Mouse (Mus musculus) kidney, adult 2 months (tissue): ENCODE measurements at regions not wholly inside any gene's neighbourhood (a gene's known extent, or its start where the extent isn't known, plus 50 kb on each side); places are given as distances from the start of the nearest gene placed in this dataset.
A peak's percentile ranks its signal among the peaks of the same experiment; 100 is the strongest.

ENCODE experiments used
- DNase-seq: peaks from one replicate; pipeline ENCODE4 v3.0.0; 2021
- H3K27ac ChIP-seq: fragments of 200-500 bp; 2 replicates; pipeline ENCODE4 v1.5.1; 2012; ENCODE audit warnings: low read depth, low read length, control low read depth, inconsistent platforms; ENCODE audit not compliant: insufficient read depth
- H3K27me3 ChIP-seq: fragments of 200-500 bp; replicated peaks from 2 replicates; pipeline ENCODE4 v1.6.1; 2012; ENCODE audit warnings: mild to moderate bottlenecking, moderate library complexity, low read length, inconsistent platforms; ENCODE audit not compliant: control insufficient read depth, insufficient read depth
- H3K36me3 ChIP-seq: fragments of 200-500 bp; 2 replicates; pipeline ENCODE4 v1.6.1; 2012; ENCODE audit warnings: mild to moderate bottlenecking, moderate library complexity, low read length, inconsistent platforms; ENCODE audit not compliant: control insufficient read depth, insufficient read depth
- H3K4me1 ChIP-seq: fragments of 200-500 bp; 2 replicates; pipeline ENCODE4 v1.6.1; 2011; ENCODE audit warnings: low read length; ENCODE audit not compliant: control insufficient read depth, insufficient read depth
- H3K4me3 ChIP-seq: fragments of 200-500 bp; 2 replicates; pipeline ENCODE4 v1.5.1; 2011; ENCODE audit warnings: mild to moderate bottlenecking, low read depth, low read length, control low read depth; ENCODE audit not compliant: insufficient read depth
- CTCF ChIP-seq: fragments of 200-500 bp; conservative IDR thresholded peaks from 2 replicates; pipeline ENCODE4 v1.5.1; 2011; ENCODE audit warnings: low read depth, mild to moderate bottlenecking, control low read depth, low read length, moderate library complexity, mixed read lengths; ENCODE audit not compliant: insufficient read depth, insufficient read length
- POLR2A ChIP-seq: fragments of 200-500 bp; IDR thresholded peaks from one replicate; pipeline ENCODE4 v1.6.1; 2011; ENCODE audit warnings: low read depth, low read length, control low read depth
- WGBS: fragments of 180-500 bp; shearing (Covaris S2); methylation state at CpG from one replicate; pipeline ENCODE4 v1.1.7; 2018; 5-methylcytosine and 5-hydroxymethylcytosine counted together

DNA sequence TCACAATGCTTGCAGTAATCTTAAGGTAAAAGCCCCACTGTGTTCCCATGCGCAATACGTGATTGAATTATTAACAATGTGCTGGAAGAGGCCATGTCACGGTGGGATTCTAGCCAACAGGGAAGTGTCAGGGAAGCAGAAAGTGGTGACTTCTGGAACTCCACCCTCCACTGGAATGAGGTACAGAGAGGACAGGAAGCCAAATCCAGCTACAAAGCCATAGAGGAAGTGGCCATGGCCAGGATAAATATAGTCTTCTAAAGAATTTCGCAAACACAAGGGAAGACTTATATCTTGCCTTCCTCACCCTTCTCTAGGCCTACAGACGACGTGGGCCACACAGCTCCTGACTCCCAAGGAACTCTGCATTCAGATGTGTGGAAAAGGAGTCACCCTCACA is 98.7 kb downstream of the Trib2 start:
- H3K36me3 ChIP-seq: no peaks in the 10 kb centered on the region
- DNase-seq: peak; percentile 90
- H3K27me3 ChIP-seq: no peaks in the 10 kb centered on the region
- no peak overlapping the region for H3K4me3 ChIP-seq
- 64% methylated on average over 6 of the region's 6 CpGs for WGBS
- no peaks in the 10 kb centered on the region; the same call in 1 of the 2 replicates for H3K4me1 ChIP-seq
- TF ChIP-seq POLR2A: no peak
- 0 out of 2 replicates have a peak, but pooled peaks have one; percentile 8 for TF ChIP-seq CTCF
- H3K27ac ChIP-seq: peak overlapping the region; percentile 96

DNA sequence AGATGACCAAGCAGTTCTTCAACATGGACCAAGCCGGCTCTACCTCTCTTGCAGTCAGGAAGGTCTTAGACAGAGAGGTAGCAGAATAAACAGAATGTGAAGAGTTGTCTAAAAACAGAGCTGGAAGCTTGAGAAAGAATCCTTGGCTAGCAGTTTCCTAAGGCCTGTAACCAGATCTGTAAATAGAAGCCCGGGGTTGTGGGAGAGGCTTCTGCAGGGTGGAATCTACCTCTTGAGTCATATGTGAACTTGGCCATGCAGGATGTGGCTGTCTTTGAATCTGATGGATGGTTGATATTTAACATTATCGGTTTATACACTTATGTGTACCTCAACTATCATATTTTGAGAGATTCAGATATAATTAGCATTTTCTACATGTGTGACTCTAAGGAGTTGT is 99.4 kb downstream of the Trib2 start:
- WGBS: 53% methylated on average over 3 of the region's 3 CpGs
- Histone ChIP-seq H3K36me3 (no peaks in the 10 kb centered on the region), H3K4me3 (no peak overlapping the region), H3K27ac (0 out of 2 replicates have a peak overlapping the region, but pooled peaks have one; percentile 52), H3K27me3 (no peaks in the 10 kb centered on the region), H3K4me1 (no peaks in the 10 kb centered on the region; the same call in 1 of the 2 replicates)
- no peak for DNase-seq
- TF ChIP-seq CTCF: no peak

DNA sequence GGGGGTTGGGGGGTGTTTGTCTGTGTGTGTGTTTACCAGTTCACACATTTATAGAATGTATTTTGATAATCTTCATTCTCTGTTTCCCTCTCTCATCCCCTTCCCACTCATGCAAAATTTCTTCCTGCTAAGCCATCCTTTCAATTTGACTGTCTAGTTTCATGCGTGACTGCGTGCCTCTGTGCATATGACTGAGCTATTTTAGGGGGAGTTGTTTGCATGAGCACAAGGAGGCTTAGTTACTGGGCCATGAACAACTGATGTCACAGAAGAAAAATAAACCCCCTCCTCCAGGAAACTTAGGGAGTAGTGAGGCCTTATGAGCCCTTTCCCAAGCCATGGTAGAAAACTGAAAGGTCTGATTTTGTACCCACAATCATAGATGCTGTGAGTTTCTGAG is 103.1 kb downstream of the Trib2 start:
- Histone ChIP-seq H3K4me3 (no peak overlapping the region), H3K4me1 (no peaks in the 10 kb centered on the region; the same call in 1 of the 2 replicates), H3K27me3 (no peaks in the 10 kb centered on the region), H3K27ac (no peak overlapping the region), H3K36me3 (no peaks in the 10 kb centered on the region)
- 71% methylated on average over 2 of the region's 2 CpGs for WGBS
- no peak for DNase-seq
- TF ChIP-seq POLR2A: no peak
- no peak for TF ChIP-seq CTCF

DNA sequence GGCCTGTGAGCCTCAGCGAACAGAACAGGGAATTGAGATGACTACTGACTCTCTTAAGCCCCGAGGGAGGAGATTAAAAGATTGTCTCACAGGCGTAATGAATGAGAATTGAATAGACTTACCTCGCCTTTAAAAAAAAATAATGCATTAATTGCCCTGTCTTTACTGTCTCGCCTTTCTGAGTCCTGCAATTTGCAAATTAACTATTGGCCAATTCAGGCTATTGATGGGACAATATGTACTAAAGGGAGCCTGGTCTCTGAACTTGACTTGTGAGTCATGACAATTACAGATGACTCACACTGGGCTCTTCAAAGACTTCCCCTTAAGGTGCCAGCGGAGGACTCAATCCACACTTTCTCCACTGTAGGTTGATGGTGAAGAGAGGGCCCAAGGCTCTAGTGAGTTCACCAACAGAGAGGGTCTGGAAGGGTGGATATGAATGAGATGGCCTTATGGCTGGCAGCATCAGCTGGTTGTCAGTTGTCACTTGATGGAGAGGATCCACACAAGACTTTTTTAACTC is 109.1 kb downstream of the Trib2 start:
- Histone ChIP-seq H3K36me3 (no peaks in the 10 kb centered on the region), H3K27me3 (no peaks in the 10 kb centered on the region), H3K4me1 (peaks cover 3% of the 10 kb centered on the region), H3K27ac (no peak overlapping the region), H3K4me3 (no peak overlapping the region)
- WGBS: 86% methylated on average over 6 of the region's 6 CpGs
- no peak for DNase-seq
- TF ChIP-seq POLR2A (no peak), CTCF (no peak)

DNA sequence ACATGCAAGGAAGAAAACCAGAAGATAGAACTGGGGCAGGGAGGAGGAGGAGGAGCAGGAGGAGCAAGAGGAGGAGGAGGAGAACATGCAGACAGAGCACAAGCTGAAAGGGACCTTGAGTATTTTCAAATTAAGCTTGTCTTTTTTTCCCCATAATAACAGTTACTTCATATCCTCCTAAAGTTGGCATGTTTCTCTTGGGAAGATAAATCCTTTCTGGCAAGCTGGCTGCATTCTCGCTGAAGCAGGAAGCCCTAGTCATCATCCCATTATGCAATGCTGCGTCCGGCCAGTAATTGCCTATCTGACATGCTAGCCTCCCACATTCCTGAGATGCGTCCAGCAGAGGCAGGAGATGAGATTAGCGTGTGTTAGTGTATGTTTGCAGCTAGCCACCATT is 112.3 kb downstream of the Trib2 start:
- H3K27ac ChIP-seq: peak overlapping the region; percentile 83
- DNase-seq: peak; percentile 93
- peaks cover 3% of the 10 kb centered on the region for H3K4me1 ChIP-seq
- no peak overlapping the region for H3K4me3 ChIP-seq
- H3K27me3 ChIP-seq: no peaks in the 10 kb centered on the region; the same call in 1 of the 2 replicates
- no peaks in the 10 kb centered on the region for H3K36me3 ChIP-seq
- TF ChIP-seq POLR2A (no peak), CTCF (0 out of 2 replicates have a peak, but pooled peaks have one; percentile 4)
- WGBS: 11% methylated on average over 5 of the region's 5 CpGs

DNA sequence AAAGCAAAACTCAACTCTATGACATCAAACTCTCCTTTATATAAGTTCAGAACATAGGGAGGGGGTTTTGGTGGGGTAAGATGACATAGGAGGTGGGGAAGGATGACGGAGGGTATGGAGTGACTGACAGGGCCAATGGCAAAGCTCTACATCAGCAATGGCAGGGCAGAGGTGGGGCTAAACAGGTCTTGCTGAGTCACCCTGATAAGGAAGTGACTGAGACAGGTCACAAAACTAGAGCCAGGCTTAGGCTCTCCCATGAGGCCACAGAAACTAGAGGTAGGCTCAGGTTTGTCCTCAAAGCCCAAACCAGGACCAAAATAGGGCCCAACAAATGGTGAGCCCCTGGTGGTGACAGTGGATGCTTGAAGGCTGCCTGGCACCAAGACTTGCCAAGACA is 114.6 kb downstream of the Trib2 start:
- no peaks in the 10 kb centered on the region; the same call in 1 of the 2 replicates for H3K27me3 ChIP-seq
- no peaks in the 10 kb centered on the region for H3K36me3 ChIP-seq
- TF ChIP-seq CTCF (no peak), POLR2A (no peak)
- no peak overlapping the region for H3K4me3 ChIP-seq
- 100% methylated on average over 1 of the region's 1 CpGs for WGBS
- no peak overlapping the region for H3K27ac ChIP-seq
- DNase-seq: no peak
- peaks cover 3% of the 10 kb centered on the region for H3K4me1 ChIP-seq

DNA sequence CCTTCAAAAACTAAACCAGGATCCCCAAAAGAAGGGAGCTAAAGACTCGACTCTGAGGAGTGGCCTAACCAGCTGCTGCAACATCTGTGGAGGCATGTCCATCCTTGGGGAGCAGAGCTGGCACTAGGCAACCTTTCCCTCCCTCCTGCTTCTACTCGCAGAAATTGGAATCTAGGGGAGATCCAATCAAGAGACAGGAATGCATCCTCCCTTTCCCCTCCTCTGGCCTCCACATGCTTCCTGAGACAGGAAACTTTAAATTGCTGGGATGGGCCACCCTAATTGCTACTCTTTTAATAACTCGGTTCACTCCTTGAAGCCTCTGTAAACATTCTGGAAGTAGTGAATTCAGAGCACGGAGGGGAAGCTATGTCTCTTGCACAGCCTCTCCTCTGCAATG is 117.9 kb downstream of the Trib2 start:
- no peak overlapping the region for H3K4me3 ChIP-seq
- no peaks in the 10 kb centered on the region; the same call in 1 of the 2 replicates for H3K27me3 ChIP-seq
- peak; percentile 14 for DNase-seq
- TF ChIP-seq CTCF: no peak
- no peak for TF ChIP-seq POLR2A
- H3K36me3 ChIP-seq: no peaks in the 10 kb centered on the region
- 11% methylated on average over 4 of the region's 4 CpGs for WGBS
- peak overlapping the region; percentile 4; the same call in 1 of the 2 replicates for H3K27ac ChIP-seq
- peaks cover under 1% of the 10 kb centered on the region for H3K4me1 ChIP-seq
